Mouse (Mus musculus): ENCODE results near the gene Hivep2. TPM values are rescaled to one million over a fixed set of nuclear protein-coding genes. Genes with fewer than 3 reads are reported as not detected.

The Hivep2 gene
- polyA plus RNA-seq (2012; rRNA removed): 26.4 and 32.0 TPM in 2 replicates

DNA sequence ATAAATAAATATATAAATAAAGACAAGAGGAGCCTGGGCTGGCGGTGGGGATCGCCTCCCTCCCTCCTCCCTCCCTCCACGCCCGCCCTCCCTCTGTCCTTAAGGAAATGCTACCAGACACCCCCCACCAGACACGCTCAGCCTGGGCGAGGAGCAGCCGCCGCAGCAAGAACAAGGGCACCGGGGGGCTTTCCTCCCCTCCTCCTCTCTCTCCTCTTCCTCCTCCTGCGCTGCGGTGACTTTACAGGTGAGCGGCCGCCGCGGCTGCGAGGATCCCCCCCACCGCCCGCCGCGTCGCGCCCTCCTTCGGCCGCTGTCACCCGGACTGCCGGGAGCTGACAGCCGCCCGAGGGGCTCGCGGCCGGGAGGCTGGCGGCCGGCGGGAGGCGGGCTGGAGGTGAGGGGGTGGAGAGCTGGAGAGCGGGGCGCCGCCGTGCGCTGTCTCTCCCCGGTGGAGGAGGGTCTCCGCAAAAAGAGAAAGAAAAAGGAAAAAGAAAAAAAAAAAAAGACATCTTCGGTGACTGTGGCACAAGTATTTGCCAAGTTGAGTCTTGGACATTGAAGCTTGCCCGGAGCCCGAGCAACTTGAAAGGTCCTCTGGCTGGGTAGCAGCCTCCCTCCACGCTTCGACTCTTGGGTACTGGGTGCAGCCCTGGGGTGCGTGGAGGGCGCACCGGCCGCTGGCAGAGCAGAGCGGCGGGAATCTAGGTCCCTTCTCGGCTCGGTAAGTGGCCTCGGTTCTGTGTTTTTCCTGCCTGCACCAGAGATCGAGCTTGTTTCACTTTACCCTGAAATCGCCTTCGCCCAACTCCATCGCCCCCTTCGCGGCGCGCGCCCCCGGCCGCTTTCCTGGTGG lies at the start of gene Hivep2:
Gene Hivep2 (plus strand): TSS at position 102 of the 856 bp plus-strand sequence.
- Histone ChIP-seq H3K36me3 (ENCODE audit: control insufficient read depth, insufficient read depth, low read length) (no peaks in the 10 kb centered on the region), H3K4me3 (ENCODE audit: control insufficient read depth, insufficient read depth, low read length) (peak within 1 kb of the TSS; percentile 79), H3K4me1 (replicated peaks; ENCODE audit: control insufficient read depth, insufficient read depth, low read length) (peaks cover 2% of the 10 kb centered on the region), H3K27ac (ENCODE audit: control insufficient read depth, insufficient read depth, low read length) (peak within 1 kb of the TSS; percentile 97), H3K27me3 (ENCODE audit: control insufficient read depth, insufficient read depth, low read length) (no peaks in the 10 kb centered on the region)
- TF ChIP-seq CTCF (IDR thresholded peaks at IDR 0.05; ENCODE audit: borderline replicate concordance, control insufficient read depth, extremely low read depth, insufficient read depth, low read length, poor library complexity) (peak; percentile 31; the same call in 1 of the 2 replicates), POLR2A (IDR thresholded peaks at IDR 0.05; ENCODE audit: control insufficient read depth, extremely low read depth, insufficient read depth, low read length, poor library complexity) (peak; percentile 21; the same call in 1 of the 2 replicates)
- under 1% methylated on average over 64 of the region's 67 CpGs for WGBS
- peak; percentile 71 for DNase-seq

- Histone ChIP-seq H3K36me3 (ENCODE audit: control insufficient read depth, insufficient read depth, low read length) (no peaks in the 10 kb centered on the region), H3K27me3 (ENCODE audit: control insufficient read depth, insufficient read depth, low read length) (no peaks in the 10 kb centered on the region), H3K4me3 (ENCODE audit: control insufficient read depth, insufficient read depth, low read length) (no peak overlapping the region), H3K27ac (ENCODE audit: control insufficient read depth, insufficient read depth, low read length) (no peak overlapping the region; the same call in 1 of the 2 replicates), H3K4me1 (replicated peaks; ENCODE audit: control insufficient read depth, insufficient read depth, low read length) (no peaks in the 10 kb centered on the region)
- no peak for DNase-seq
- no peak for TF ChIP-seq POLR2A (IDR thresholded peaks at IDR 0.05; ENCODE audit: control insufficient read depth, extremely low read depth, insufficient read depth, low read length, poor library complexity)
- TF ChIP-seq CTCF (IDR thresholded peaks at IDR 0.05; ENCODE audit: borderline replicate concordance, control insufficient read depth, extremely low read depth, insufficient read depth, low read length, poor library complexity): no peak
- WGBS: 91% methylated on average over 12 of the region's 12 CpGs
Measured at GRCm38 (mm10) chr10:13916645-13917342, 49.1 kb upstream of the Hivep2 start.

DNA sequence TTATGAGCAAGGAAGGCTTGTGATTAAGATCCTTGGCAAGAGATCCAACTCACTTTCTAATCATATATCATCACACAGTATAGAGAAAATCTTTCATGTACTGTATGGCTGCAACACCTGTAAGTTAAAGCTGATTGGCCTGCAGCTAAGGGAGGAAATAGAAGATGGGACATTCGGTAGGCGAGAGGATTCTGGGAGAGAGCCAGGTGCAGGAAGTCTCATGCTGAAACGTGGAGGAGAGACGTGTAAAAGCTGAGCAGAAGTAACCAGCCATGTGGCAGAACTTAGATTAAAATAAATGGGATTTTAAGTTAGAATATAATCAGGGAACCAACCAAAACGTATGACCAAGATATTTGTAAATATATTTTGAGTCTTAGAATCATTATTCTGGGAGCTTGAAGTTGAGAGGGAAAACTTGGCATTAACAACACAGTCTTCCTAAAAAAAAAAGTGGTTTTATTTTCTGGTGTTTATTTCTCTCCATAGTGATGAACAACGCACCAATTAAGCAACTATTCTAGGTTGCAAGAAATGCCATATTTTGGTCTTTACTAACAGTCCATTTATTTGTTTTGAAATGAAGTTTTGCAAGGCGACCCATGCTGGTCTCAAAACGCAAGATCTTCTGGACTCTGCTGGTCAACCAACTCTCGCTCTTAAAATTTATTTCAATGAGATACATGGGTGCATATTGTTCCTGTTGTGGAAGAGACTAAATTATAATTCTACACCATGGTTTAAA lies 44.1 kb upstream of the Hivep2 start:
- Histone ChIP-seq H3K27me3 (ENCODE audit: control insufficient read depth, insufficient read depth, low read length) (no peaks in the 10 kb centered on the region), H3K4me3 (ENCODE audit: control insufficient read depth, insufficient read depth, low read length) (no peak overlapping the region), H3K4me1 (replicated peaks; ENCODE audit: control insufficient read depth, insufficient read depth, low read length) (no peaks in the 10 kb centered on the region), H3K27ac (ENCODE audit: control insufficient read depth, insufficient read depth, low read length) (no peak overlapping the region), H3K36me3 (ENCODE audit: control insufficient read depth, insufficient read depth, low read length) (no peaks in the 10 kb centered on the region)
- no peak for DNase-seq
- 75% methylated on average over 9 of the region's 9 CpGs for WGBS
- TF ChIP-seq POLR2A (IDR thresholded peaks at IDR 0.05; ENCODE audit: control insufficient read depth, extremely low read depth, insufficient read depth, low read length, poor library complexity): no peak
- TF ChIP-seq CTCF (IDR thresholded peaks at IDR 0.05; ENCODE audit: borderline replicate concordance, control insufficient read depth, extremely low read depth, insufficient read depth, low read length, poor library complexity): no peak

DNA sequence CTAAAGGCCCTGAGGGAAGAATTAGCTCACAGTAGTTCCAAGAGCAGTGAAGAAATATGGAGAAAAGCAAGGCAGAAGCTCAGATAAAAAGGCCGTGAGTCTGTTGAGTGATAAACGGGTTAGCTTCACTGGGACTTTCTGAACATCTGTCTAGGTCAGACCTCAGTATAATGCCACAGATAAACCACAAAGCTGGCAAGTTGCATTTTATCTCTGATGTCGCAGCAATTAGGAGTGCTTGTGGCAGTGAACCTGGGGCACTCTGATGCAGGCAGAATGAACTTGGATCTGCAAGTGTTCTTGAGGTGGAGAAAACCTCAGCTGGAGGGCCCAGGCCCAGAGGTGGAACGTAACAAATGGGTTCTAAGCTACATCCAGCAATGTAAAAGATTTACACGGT lies 36.6 kb upstream of the Hivep2 start:
- 11% methylated on average over 5 of the region's 5 CpGs for WGBS
- Histone ChIP-seq H3K36me3 (ENCODE audit: control insufficient read depth, insufficient read depth, low read length) (no peaks in the 10 kb centered on the region), H3K4me3 (ENCODE audit: control insufficient read depth, insufficient read depth, low read length) (no peak overlapping the region), H3K4me1 (replicated peaks; ENCODE audit: control insufficient read depth, insufficient read depth, low read length) (peaks cover 8% of the 10 kb centered on the region), H3K27ac (ENCODE audit: control insufficient read depth, insufficient read depth, low read length) (no peak overlapping the region), H3K27me3 (ENCODE audit: control insufficient read depth, insufficient read depth, low read length) (no peaks in the 10 kb centered on the region)
- DNase-seq: peak; percentile 19
- TF ChIP-seq CTCF (IDR thresholded peaks at IDR 0.05; ENCODE audit: borderline replicate concordance, control insufficient read depth, extremely low read depth, insufficient read depth, low read length, poor library complexity): no peak
- no peak for TF ChIP-seq POLR2A (IDR thresholded peaks at IDR 0.05; ENCODE audit: control insufficient read depth, extremely low read depth, insufficient read depth, low read length, poor library complexity)

- Histone ChIP-seq H3K4me1 (replicated peaks; ENCODE audit: control insufficient read depth, insufficient read depth, low read length) (peaks cover 8% of the 10 kb centered on the region), H3K4me3 (ENCODE audit: control insufficient read depth, insufficient read depth, low read length) (no peak overlapping the region), H3K27ac (ENCODE audit: control insufficient read depth, insufficient read depth, low read length) (no peak overlapping the region), H3K27me3 (ENCODE audit: control insufficient read depth, insufficient read depth, low read length) (no peaks in the 10 kb centered on the region), H3K36me3 (ENCODE audit: control insufficient read depth, insufficient read depth, low read length) (no peaks in the 10 kb centered on the region)
- DNase-seq: no peak
- TF ChIP-seq POLR2A (IDR thresholded peaks at IDR 0.05; ENCODE audit: control insufficient read depth, extremely low read depth, insufficient read depth, low read length, poor library complexity) (no peak), CTCF (IDR thresholded peaks at IDR 0.05; ENCODE audit: borderline replicate concordance, control insufficient read depth, extremely low read depth, insufficient read depth, low read length, poor library complexity) (no peak)
- WGBS: 66% methylated on average over 3 of the region's 3 CpGs
Measured at GRCm38 (mm10) chr10:13932147-13932546, 33.7 kb upstream of the Hivep2 start.

DNA sequence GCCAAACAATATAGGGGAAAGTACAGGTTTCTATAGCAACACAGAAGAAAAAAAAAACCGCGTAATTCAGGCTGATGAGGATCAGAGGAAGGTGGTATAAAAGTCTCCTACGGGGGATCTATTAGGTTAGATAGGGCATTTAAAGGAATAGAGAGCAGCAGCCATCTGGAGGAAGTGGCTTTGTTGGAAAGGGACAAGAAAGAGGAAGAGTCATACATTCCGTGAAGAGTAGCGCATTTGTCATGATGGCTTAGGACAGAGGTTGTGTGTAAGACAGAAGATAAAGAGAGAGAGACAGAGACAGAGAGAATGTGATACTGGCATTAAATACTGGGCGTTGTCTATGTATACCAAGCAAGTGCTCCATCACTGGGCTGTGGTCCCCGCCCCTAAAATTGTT lies 32.6 kb upstream of the Hivep2 start:
- no peak for DNase-seq
- TF ChIP-seq POLR2A (IDR thresholded peaks at IDR 0.05; ENCODE audit: control insufficient read depth, extremely low read depth, insufficient read depth, low read length, poor library complexity): no peak
- no peak for TF ChIP-seq CTCF (IDR thresholded peaks at IDR 0.05; ENCODE audit: borderline replicate concordance, control insufficient read depth, extremely low read depth, insufficient read depth, low read length, poor library complexity)
- 33% methylated on average over 7 of the region's 7 CpGs for WGBS
- H3K27ac ChIP-seq (ENCODE audit: control insufficient read depth, insufficient read depth, low read length): no peak overlapping the region
- H3K4me1 ChIP-seq (replicated peaks; ENCODE audit: control insufficient read depth, insufficient read depth, low read length): peaks cover 8% of the 10 kb centered on the region
- no peaks in the 10 kb centered on the region for H3K36me3 ChIP-seq (ENCODE audit: control insufficient read depth, insufficient read depth, low read length)
- no peaks in the 10 kb centered on the region for H3K27me3 ChIP-seq (ENCODE audit: control insufficient read depth, insufficient read depth, low read length)
- H3K4me3 ChIP-seq (ENCODE audit: control insufficient read depth, insufficient read depth, low read length): no peak overlapping the region
